Mouse (Mus musculus): ENCODE results near the gene Adssl1. TPM values are rescaled to one million over a fixed set of nuclear protein-coding genes. Genes with fewer than 3 reads are reported as not detected.

Adssl1 gene
- polyA plus RNA-seq, 1 experiment from 2014 or later: 43.0 TPM

- TF ChIP-seq CTCF (IDR thresholded peaks at IDR 0.05) (no peak), EP300 (IDR thresholded peaks at IDR 0.05) (no peak)
- 53% methylated on average over 7 of the region's 7 CpGs for whole genome bisulfite sequencing
- H3K36me3 ChIP-seq (ENCODE audit: insufficient read depth, low read length): no peaks in the 10 kb centered on the region
- H3K9me3 ChIP-seq (ENCODE audit: low read length): no peaks in the 10 kb centered on the region
- no peaks in the 10 kb centered on the region; the same call in 1 of the 2 replicates for H3K4me1 ChIP-seq (ENCODE audit: insufficient read depth, low read depth, low read length)
- DNase-seq (ENCODE audit: low spot score): no peak
- H3K27ac ChIP-seq (ENCODE audit: low read length): no peak overlapping the region
- H3K4me2 ChIP-seq (replicated peaks; ENCODE audit: low read depth, low read length): no peak overlapping the region
- ATAC-seq: no peak
- H3K27me3 ChIP-seq (replicated peaks; ENCODE audit: insufficient read depth, low read length): no peaks in the 10 kb centered on the region
- H3K4me3 ChIP-seq (ENCODE audit: low read depth, low read length): no peak overlapping the region
- no peak overlapping the region for H3K9ac ChIP-seq (replicated peaks; ENCODE audit: low read depth)
These were observed 63.5 kb downstream of the Adssl1 start for GRCm38 (mm10) chr12:112683351-112683750.

GRCm38 (mm10) chr12:112688458-112688857 lies 68.6 kb downstream of the Adssl1 start:
- DNase-seq (ENCODE audit: low spot score) (no peak), ATAC-seq (no peak)
- no peak for TF ChIP-seq EP300 (IDR thresholded peaks at IDR 0.05)
- no peak for TF ChIP-seq CTCF (IDR thresholded peaks at IDR 0.05)
- no peak overlapping the region for H3K4me3 ChIP-seq (ENCODE audit: low read depth, low read length)
- WGBS: 23% methylated on average over 15 of the region's 15 CpGs
- H3K9ac ChIP-seq (replicated peaks; ENCODE audit: low read depth): no peak overlapping the region
- H3K36me3 ChIP-seq (ENCODE audit: insufficient read depth, low read length): no peaks in the 10 kb centered on the region
- H3K4me2 ChIP-seq (replicated peaks; ENCODE audit: low read depth, low read length): no peak overlapping the region
- H3K9me3 ChIP-seq (ENCODE audit: low read length): no peaks in the 10 kb centered on the region
- H3K27me3 ChIP-seq (replicated peaks; ENCODE audit: insufficient read depth, low read length): no peaks in the 10 kb centered on the region
- no peak overlapping the region for H3K27ac ChIP-seq (ENCODE audit: low read length)
- peaks cover 7% of the 10 kb centered on the region; the same call in 1 of the 2 replicates for H3K4me1 ChIP-seq (ENCODE audit: insufficient read depth, low read depth, low read length)

Small RNA genes lying within 50 kb of the gene (microRNA-seq; reads per million reads assigned to microRNA genes)
- not detected for gene Mir6939

Other genes starting within 250 kb of the Adssl1 start
- gene A530016L24Rik, start 130.6 kb upstream of the Adssl1 start, polyA plus RNA-seq (2015; fragmentation: Nextera tagmentation; extraction: Ambion mirVana): 0.04 TPM in 1 of 2 replicates, not detected in the other
- 0.07 TPM in 1 of 2 replicates, not detected in the other for gene Tmem179, start 103.3 kb upstream of the Adssl1 start, polyA plus RNA-seq (2015; fragmentation: Nextera tagmentation; extraction: Ambion mirVana)
- 4.9 and 5.2 TPM in 2 replicates for gene Inf2, start 31.3 kb upstream of the Adssl1 start, polyA plus RNA-seq (2015; fragmentation: Nextera tagmentation; extraction: Ambion mirVana)
- gene Siva1, start 24.6 kb downstream of the Adssl1 start, polyA plus RNA-seq (2015; fragmentation: Nextera tagmentation; extraction: Ambion mirVana): 130 and 152 TPM in 2 replicates
- 78.8 and 91.3 TPM in 2 replicates for gene Akt1, start 54.8 kb downstream of the Adssl1 start, polyA plus RNA-seq (2015; fragmentation: Nextera tagmentation; extraction: Ambion mirVana)
- gene Zbtb42, start 58.8 kb downstream of the Adssl1 start, polyA plus RNA-seq (2015; fragmentation: Nextera tagmentation; extraction: Ambion mirVana): 14.0 and 14.6 TPM in 2 replicates
- gene Cep170b, start 100.4 kb downstream of the Adssl1 start, polyA plus RNA-seq (2015; fragmentation: Nextera tagmentation; extraction: Ambion mirVana): 17.5 and 20.8 TPM in 2 replicates
- gene Pld4, start 140.6 kb downstream of the Adssl1 start, polyA plus RNA-seq (2015; fragmentation: Nextera tagmentation; extraction: Ambion mirVana): 19.6 and 23.8 TPM in 2 replicates
- 4.8 and 4.9 TPM in 2 replicates for gene Ahnak2, start 182.6 kb downstream of the Adssl1 start, polyA plus RNA-seq (2015; fragmentation: Nextera tagmentation; extraction: Ambion mirVana)
- gene Clba1, start 188.9 kb downstream of the Adssl1 start, polyA plus RNA-seq (2015; fragmentation: Nextera tagmentation; extraction: Ambion mirVana): 17.8 and 19.0 TPM in 2 replicates
- 28.1 and 29.5 TPM in 2 replicates for gene Cdca4, start 209.4 kb downstream of the Adssl1 start, polyA plus RNA-seq (2015; fragmentation: Nextera tagmentation; extraction: Ambion mirVana)
- gene Gpr132, start 248.2 kb downstream of the Adssl1 start, polyA plus RNA-seq (2015; fragmentation: Nextera tagmentation; extraction: Ambion mirVana): 0.25 and 0.40 TPM in 2 replicates